ENCODE assay signal across 8 mouse cellular contexts in the genomic region with DNA sequence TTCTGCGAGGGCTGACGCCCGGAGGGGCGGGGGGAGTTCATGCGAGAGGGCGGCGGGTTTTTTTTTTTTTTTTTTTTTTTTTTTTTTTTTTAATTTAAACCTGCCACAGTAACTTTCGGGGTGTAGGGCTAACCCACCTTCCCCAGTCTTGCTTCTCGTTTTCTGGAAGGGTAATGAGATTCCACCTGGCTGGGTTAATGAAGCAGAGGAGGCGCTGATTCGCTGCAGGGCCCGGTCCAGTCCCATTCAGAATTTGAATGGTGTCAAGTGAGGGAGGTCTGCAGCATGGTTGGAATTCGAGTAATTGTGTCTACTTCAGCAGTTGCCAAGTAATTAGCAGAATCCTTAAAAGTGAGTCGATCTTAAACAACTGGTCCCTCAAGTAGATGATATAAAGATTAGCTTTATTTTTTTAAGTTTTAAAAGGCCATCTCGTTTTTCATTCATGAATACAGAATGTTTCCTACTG. TPM values are rescaled to one million over a fixed set of nuclear protein-coding genes. Genes with fewer than 3 reads are reported as not detected.
A peak's percentile ranks its signal among the peaks of the same experiment; 100 is the strongest.
DNase-seq lines count a peak whose midpoint lies in the region; ATAC-seq and TF ChIP-seq lines count a peak whose summit lies in the region.

No protein-coding gene starts in this region.

- DNase-seq in heart, postnatal 36 days, result no peak
- DNase-seq in ES-E14 (ENCODE audit: low read depth, low spot score), result peak; percentile 19
- no peak for DNase-seq in midbrain, embryonic 10.5 days (ENCODE audit: low spot score)
- no peak for DNase-seq in c-Kit-positive CD71-positive TER-119-positive erythroid progenitor cells, embryonic 14.5 days (ENCODE audit: low spot score)
- DNase-seq in layer of hippocampus, postnatal 36 days, result no peak

- peak overlapping the region; percentile 80 for H3K27ac ChIP-seq in heart, embryonic 13.5 days (replicated peaks)
- no peak overlapping the region for H3K27ac ChIP-seq in ES-E14 (ENCODE audit: insufficient read depth, low read depth, low read length, poor library complexity, severe bottlenecking)
- no peak overlapping the region for H3K27ac ChIP-seq in hindbrain, embryonic 13.5 days
- H3K27ac ChIP-seq in midbrain, embryonic 10.5 days (replicated peaks), result no peak overlapping the region

- ATAC-seq in heart, embryonic 13.5 days (ENCODE audit: extremely low read depth, insufficient number of reproducible peaks, low FRiP score, low TSS enrichment), result no peak
- ATAC-seq in hindbrain, embryonic 13.5 days (ENCODE audit: low FRiP score), result 0 out of 2 replicates have a peak, but pooled peaks have one; percentile 19
- no peak for ATAC-seq in granulocyte monocyte progenitor cell, adult 5-6 weeks (replicated peaks; ENCODE audit: poor library complexity, severe bottlenecking)

- peak overlapping the region; percentile 87 for H3K4me3 ChIP-seq in heart, embryonic 13.5 days
- H3K4me3 ChIP-seq in ES-E14 (ENCODE audit: insufficient read depth in 1 of 2, low read depth in 1 of 2, low read length in 2 of 2, poor library complexity in 1 of 2, severe bottlenecking in 1 of 2), result peak overlapping the region; percentile 82 to 83
- peak overlapping the region; percentile 83 for H3K4me3 ChIP-seq in hindbrain, embryonic 13.5 days
- H3K4me3 ChIP-seq in midbrain, embryonic 10.5 days, result peak overlapping the region; percentile 84

- intact Hi-C loops in heart, postnatal 36 days (cut with DNase I), result loop anchor here (2.0 to 5.0 kb wide), 4 partner anchors 61 to 232 kb away; no protein-coding TSS in a partner anchor

- in situ Hi-C loops in ES-E14 (cut with MboI; ENCODE audit: low sequenced_read_pairs in 2 of 2, unreplicated experiment in 2 of 2), result no loop called here

- H3K36me3 ChIP-seq in heart, embryonic 13.5 days, result no peaks in the 10 kb centered on the region
- H3K36me3 ChIP-seq in ES-E14 (ENCODE audit: control insufficient read depth, insufficient read depth, low read length, poor library complexity, severe bottlenecking), result no peaks in the 10 kb centered on the region
- H3K36me3 ChIP-seq in hindbrain, embryonic 13.5 days, result no peaks in the 10 kb centered on the region
- H3K36me3 ChIP-seq in midbrain, embryonic 10.5 days, result no peaks in the 10 kb centered on the region

- H3K9ac ChIP-seq in heart, embryonic 13.5 days, result peak overlapping the region; percentile 90
- peak overlapping the region; percentile 70; the same call in 1 of the 2 replicates for H3K9ac ChIP-seq in ES-E14 (ENCODE audit: insufficient read depth, low read depth, low read length, poor library complexity, severe bottlenecking)
- peak overlapping the region; percentile 72 for H3K9ac ChIP-seq in hindbrain, embryonic 13.5 days

- 6% methylated on average over 14 of the region's 15 CpGs for WGBS in heart, embryonic 13.5 days
- 4% methylated on average over 12 of the region's 15 CpGs for WGBS in hindbrain, embryonic 13.5 days
- WGBS in midbrain, embryonic 10.5 days, result 5% methylated on average over 15 of the region's 15 CpGs

- peaks cover 35% of the 10 kb centered on the region for H3K27me3 ChIP-seq in heart, embryonic 13.5 days (replicated peaks)
- H3K27me3 ChIP-seq in hindbrain, embryonic 13.5 days, result peaks cover 64% of the 10 kb centered on the region
- H3K27me3 ChIP-seq in midbrain, embryonic 10.5 days (ENCODE audit: low read depth, poor library complexity, severe bottlenecking), result peaks cover 70% of the 10 kb centered on the region

- no peaks in the 10 kb centered on the region for H3K9me3 ChIP-seq in heart, embryonic 13.5 days
- H3K9me3 ChIP-seq in ES-E14 (ENCODE audit: control insufficient read depth, insufficient read depth, low read depth, low read length), result no peaks in the 10 kb centered on the region
- H3K9me3 ChIP-seq in hindbrain, embryonic 13.5 days, result no peaks in the 10 kb centered on the region
- no peaks in the 10 kb centered on the region for H3K9me3 ChIP-seq in midbrain, embryonic 10.5 days (replicated peaks)

- peak overlapping the region; percentile 93 for H3K4me2 ChIP-seq in heart, embryonic 13.5 days
- H3K4me2 ChIP-seq in hindbrain, embryonic 13.5 days, result peak overlapping the region; percentile 98

- peaks cover 14% of the 10 kb centered on the region for H3K4me1 ChIP-seq in heart, embryonic 13.5 days
- 0 out of 4 replicates have a peak, but pooled peaks cover 0 to 2% of the 10 kb centered on the region in 2 experiments for H3K4me1 ChIP-seq in ES-E14 (ENCODE audit: control insufficient read depth in 2 of 2, insufficient read depth in 2 of 2, low read length in 2 of 2, poor library complexity in 1 of 2)
- peaks cover 10% of the 10 kb centered on the region for H3K4me1 ChIP-seq in hindbrain, embryonic 13.5 days (replicated peaks)
- H3K4me1 ChIP-seq in midbrain, embryonic 10.5 days, result peaks cover 20% of the 10 kb centered on the region

TF ChIP-seq in ES-E14, 5 proteins besides CTCF, POLR2A, EP300 and RAD21:
- TF ChIP-seq CHD2 (IDR thresholded peaks at IDR 0.05; ENCODE audit: low read depth, low read length) (no peak), ZNF384 (IDR thresholded peaks at IDR 0.05; ENCODE audit: low read depth, low read length) (peak; percentile 95), ZC3H11A (IDR thresholded peaks at IDR 0.05; ENCODE audit: borderline replicate concordance, low read depth, low read length) (no peak), HCFC1 (IDR thresholded peaks at IDR 0.05; ENCODE audit: borderline replicate concordance, insufficient read depth, low read length) (no peak), MAFK (IDR thresholded peaks at IDR 0.05; ENCODE audit: insufficient read depth, low read depth, low read length) (no peak)

RNA-seq across cellular contexts. Expression of gene Pcgf5, which starts 1.4 kb away (rescaled TPM):
- 37.5 and 50.7 TPM in 2 replicates for polyA plus RNA-seq in heart, embryonic 13.5 days (2015; fragmentation: Nextera tagmentation; extraction: Ambion mirVana)
- 10 to 100 TPM; 68.8 to 76.0 TPM for total RNA-seq in heart, postnatal 36 days (2021)
- total RNA-seq in ES-E14 (2012; rRNA removed), result 16.0 and 21.5 TPM in 2 replicates
- 8.1 and 9.2 TPM in 2 replicates for polyA plus RNA-seq in hindbrain, embryonic 13.5 days (2015; fragmentation: Nextera tagmentation; extraction: Ambion mirVana)
- 10.8 and 11.3 TPM in 2 replicates for polyA plus RNA-seq in midbrain, embryonic 10.5 days (2016; fragmentation: Nextera tagmentation; extraction: Ambion mirVana)
- 56.9 and 69.8 TPM in 2 replicates for total RNA-seq in granulocyte monocyte progenitor cell, adult 5-6 weeks (2014; fragmentation: Nextera tagmentation)
- total RNA-seq in granulocyte monocyte progenitor cell, adult 5-6 weeks (2017), result 61.4 and 73.5 TPM in 2 replicates
- 10 to 100 TPM; 19.2 to 19.7 TPM for total RNA-seq in layer of hippocampus, postnatal 36 days (2021)
